Mouse (Mus musculus): Measurements from ENCODE around the gene Otulinl. TPM values are rescaled to one million over a fixed set of nuclear protein-coding genes. Genes with fewer than 3 reads are reported as not detected.

The Otulinl gene
- total and polyA plus RNA-seq, 3 experiments, result 0.84 to 2.5 (median 1.7) TPM

- DNase-seq (ENCODE audit: extremely low read depth), result no peak
- Histone ChIP-seq H3K36me3 (replicated peaks in 1 of 2; ENCODE audit: control insufficient read depth in 1 of 2, insufficient read depth in 1 of 2, low read length in 1 of 2) (no peaks in the 10 kb centered on the region), H3K9ac (ENCODE audit: insufficient read depth, low read depth) (no peak overlapping the region), H3K9me3 (replicated peaks; ENCODE audit: low read length) (no peaks in the 10 kb centered on the region), H3K4me3 (replicated peaks in 1 of 3; ENCODE audit: low read depth in 2 of 3, low read length in 2 of 3, poor library complexity in 1 of 3) (no peak overlapping the region), H3K79me2 (replicated peaks; ENCODE audit: control insufficient read depth, extremely low read depth, insufficient read depth, poor library complexity, severe bottlenecking) (no peaks in the 10 kb centered on the region), H3K27ac (ENCODE audit: insufficient read depth, low read depth) (no peak overlapping the region), H3K4me2 (ENCODE audit: insufficient read depth, low read depth, poor library complexity, severe bottlenecking) (no peak overlapping the region), H3K27me3 (replicated peaks) (no peaks in the 10 kb centered on the region), H3K4me1 (ENCODE audit: control insufficient read depth in 1 of 2, insufficient read depth in 2 of 2) (peaks cover 2 to 22% of the 10 kb centered on the region in 2 experiments; a peak in 2 of 4 replicates)
- dilution Hi-C loops (cut with MboI; ENCODE audit: extremely low pct_ligation_motif_present, extremely low pct_unique_long_range_greater_than_20kb, low sequenced_read_pairs) (no loop called here), in situ Hi-C loops (cut with MboI; ENCODE audit: low pct_ligation_motif_present, low pct_unique_long_range_greater_than_20kb, low sequenced_read_pairs) (no loop called here)
- TF ChIP-seq CHD2 (IDR thresholded peaks at IDR 0.05; ENCODE audit: low read length) (no peak), NELFE (IDR thresholded peaks at IDR 0.05; ENCODE audit: low read depth, low read length) (no peak), ELF1 (IDR thresholded peaks at IDR 0.05; ENCODE audit: low read depth, low read length) (no peak), GABPA (IDR thresholded peaks at IDR 0.05; ENCODE audit: insufficient replicate concordance, low read depth, low read length) (no peak), IRF4 (IDR thresholded peaks at IDR 0.05; ENCODE audit: low read depth, low read length) (no peak), E2F4 (IDR thresholded peaks at IDR 0.05; ENCODE audit: insufficient replicate concordance, low read depth, low read length) (no peak), RAD21 (IDR thresholded peaks at IDR 0.05; ENCODE audit: low read depth, low read length) (no peak), KAT2A (IDR thresholded peaks at IDR 0.05; ENCODE audit: insufficient replicate concordance, low read length) (no peak), MAFK (IDR thresholded peaks at IDR 0.05; ENCODE audit: insufficient replicate concordance, low read length) (no peak), ZMIZ1 (IDR thresholded peaks at IDR 0.05; ENCODE audit: low read depth, low read length) (no peak), EP300 (IDR thresholded peaks at IDR 0.05; ENCODE audit: low read length) (no peak), MEF2A (IDR thresholded peaks at IDR 0.05; ENCODE audit: borderline replicate concordance, low read depth, low read length) (no peak), POLR2A (IDR thresholded peaks at IDR 0.05; ENCODE audit: low read depth, low read length) (no peak), SIN3A (IDR thresholded peaks at IDR 0.05; ENCODE audit: low read length) (no peak), USF2 (conservative IDR thresholded peaks at IDR 0.05; ENCODE audit: low read depth, low read length) (no peak), CHD1 (IDR thresholded peaks at IDR 0.05; ENCODE audit: low read depth, low read length) (no peak)
These were observed 44.8 kb upstream of the Otulinl start for GRCm38 (mm10) chr15:27726228-27726627.

GRCm38 (mm10) chr15:27724796-27725680, 43.7 kb upstream of the Otulinl start:
- Histone ChIP-seq H3K36me3 (replicated peaks in 1 of 2; ENCODE audit: control insufficient read depth in 1 of 2, insufficient read depth in 1 of 2, low read length in 1 of 2) (no peaks in the 10 kb centered on the region), H3K4me2 (ENCODE audit: insufficient read depth, low read depth, poor library complexity, severe bottlenecking) (no peak overlapping the region), H3K79me2 (replicated peaks; ENCODE audit: control insufficient read depth, extremely low read depth, insufficient read depth, poor library complexity, severe bottlenecking) (no peaks in the 10 kb centered on the region), H3K27me3 (replicated peaks) (no peaks in the 10 kb centered on the region), H3K4me1 (ENCODE audit: control insufficient read depth in 1 of 2, insufficient read depth in 2 of 2) (peaks cover 2 to 22% of the 10 kb centered on the region in 2 experiments; a peak in 3 of 4 replicates), H3K9ac (ENCODE audit: insufficient read depth, low read depth) (no peak overlapping the region), H3K9me3 (replicated peaks; ENCODE audit: low read length) (no peaks in the 10 kb centered on the region), H3K27ac (ENCODE audit: insufficient read depth, low read depth) (no peak overlapping the region), H3K4me3 (replicated peaks in 1 of 3; ENCODE audit: low read depth in 2 of 3, low read length in 2 of 3, poor library complexity in 1 of 3) (no peak overlapping the region)
- in situ Hi-C loops (cut with MboI; ENCODE audit: low pct_ligation_motif_present, low pct_unique_long_range_greater_than_20kb, low sequenced_read_pairs) (no loop called here), dilution Hi-C loops (cut with MboI; ENCODE audit: extremely low pct_ligation_motif_present, extremely low pct_unique_long_range_greater_than_20kb, low sequenced_read_pairs) (no loop called here)
- TF ChIP-seq UBTF (IDR thresholded peaks at IDR 0.05; ENCODE audit: low read depth, low read length) (no peak), GABPA (IDR thresholded peaks at IDR 0.05; ENCODE audit: insufficient replicate concordance, low read depth, low read length) (no peak), EP300 (IDR thresholded peaks at IDR 0.05; ENCODE audit: low read length) (no peak), MAFK (IDR thresholded peaks at IDR 0.05; ENCODE audit: insufficient replicate concordance, low read length) (no peak), MYC (IDR thresholded peaks at IDR 0.05; ENCODE audit: low read depth, low read length) (no peak), POLR2A (IDR thresholded peaks at IDR 0.05; ENCODE audit: low read depth, low read length) (no peak), KAT2A (IDR thresholded peaks at IDR 0.05; ENCODE audit: insufficient replicate concordance, low read length) (no peak), CHD2 (IDR thresholded peaks at IDR 0.05; ENCODE audit: low read length) (no peak), USF2 (conservative IDR thresholded peaks at IDR 0.05; ENCODE audit: low read depth, low read length) (no peak), RCOR1 (conservative IDR thresholded peaks at IDR 0.05; ENCODE audit: low read depth, low read length) (no peak), MEF2A (IDR thresholded peaks at IDR 0.05; ENCODE audit: borderline replicate concordance, low read depth, low read length) (no peak), NELFE (IDR thresholded peaks at IDR 0.05; ENCODE audit: low read depth, low read length) (no peak), CTCF (conservative IDR thresholded peaks at IDR 0.05 in 1 of 2, IDR thresholded peaks at IDR 0.05 in 1 of 2; ENCODE audit: low read depth in 2 of 2, low read length in 2 of 2) (no peak), CHD1 (IDR thresholded peaks at IDR 0.05; ENCODE audit: low read depth, low read length) (no peak), HCFC1 (IDR thresholded peaks at IDR 0.05; ENCODE audit: low read depth, low read length) (no peak), JUN (IDR thresholded peaks at IDR 0.05; ENCODE audit: insufficient read depth, low read depth, low read length) (no peak), SIN3A (IDR thresholded peaks at IDR 0.05; ENCODE audit: low read length) (no peak), ETS1 (conservative IDR thresholded peaks at IDR 0.05; ENCODE audit: low read depth, low read length) (no peak), PAX5 (IDR thresholded peaks at IDR 0.05; ENCODE audit: low read length) (no peak), JUND (conservative IDR thresholded peaks at IDR 0.05; ENCODE audit: low read depth, low read length) (no peak)
- no peak for DNase-seq (ENCODE audit: extremely low read depth)
